Mouse (Mus musculus) stomach, embryonic 14.5 days (tissue): ENCODE data around the gene Hecw2. TPM values are rescaled to one million over a fixed set of nuclear protein-coding genes. Genes with fewer than 3 reads are reported as not detected.

Source experiments
- ATAC-seq: fragments of 200-750 bp; cut with Nextera tagmentation; 2 replicates; pipeline ENCODE4 v1.8.0; 2017; ENCODE audit warnings: low read depth, moderate TSS enrichment; ENCODE audit not compliant: insufficient number of reproducible peaks, insufficient read depth, low FRiP score
- H3K27ac ChIP-seq: fragments of 300-500 bp; sonication (generic); 2 replicates; pipeline ENCODE4 v1.5.1; 2014; ENCODE audit warnings: mild to moderate bottlenecking, low read length, moderate library complexity, mixed read lengths
- H3K27me3 ChIP-seq: fragments of 300-500 bp; sonication (generic); 2 replicates; pipeline ENCODE4 v1.6.1; 2014; ENCODE audit warnings: low read length, control low read depth, mixed read lengths; ENCODE audit not compliant: control insufficient read depth, insufficient read depth
- H3K36me3 ChIP-seq: fragments of 300-500 bp; sonication (generic); 2 replicates; pipeline ENCODE4 v1.6.1; 2014; ENCODE audit warnings: mild to moderate bottlenecking, control low read depth, low read length, moderate library complexity, mixed read lengths; ENCODE audit not compliant: control insufficient read depth, insufficient read depth
- H3K4me1 ChIP-seq: fragments of 300-500 bp; sonication (generic); 2 replicates; pipeline ENCODE4 v1.6.1; 2014; ENCODE audit warnings: low read length, control low read depth, mixed read lengths; ENCODE audit not compliant: control insufficient read depth, insufficient read depth
- H3K4me2 ChIP-seq: fragments of 300-500 bp; sonication (generic); replicated peaks from 2 replicates; pipeline ENCODE4 v1.6.1; 2014; ENCODE audit warnings: low read depth, low read length, control low read depth
- H3K4me3 ChIP-seq: fragments of 300-500 bp; sonication (generic); 2 replicates; pipeline ENCODE4 v1.5.1; 2014; ENCODE audit warnings: low read depth, low read length, control low read depth
- H3K9ac ChIP-seq: fragments of 300-500 bp; sonication (generic); replicated peaks from 2 replicates; pipeline ENCODE4 v1.6.1; 2014; ENCODE audit warnings: low read depth, mild to moderate bottlenecking, control low read depth, low read length, moderate library complexity, mixed read lengths
- H3K9me3 ChIP-seq: fragments of 300-500 bp; sonication (generic); 2 replicates; pipeline ENCODE4 v1.6.1; 2016; ENCODE audit warnings: low read depth, low read length, control low read depth; ENCODE audit not compliant: control insufficient read depth
- whole genome bisulfite sequencing: fragments of 180-500 bp; shearing (Covaris S2); extraction: QIAGEN DNeasy Blood & Tissue Kit; methylation state at CpG from one replicate; pipeline ENCODE4 v1.1.7; 2014; 5-methylcytosine and 5-hydroxymethylcytosine counted together
- polyA plus RNA-seq: library from polyadenylated mRNA; unstranded; fragments of >200 nt; fragmentation: Nextera tagmentation; extraction: Ambion mirVana; gene quantifications from 2 replicates; pipeline ENCODE4 v1.2.1, GENCODE M21; 2014

The Hecw2 gene
- polyA plus RNA-seq, 1 experiment from 2014 or later, result 2.9 TPM

- no peak overlapping the region for H3K4me3 ChIP-seq
- WGBS, result 72% methylated on average over 2 of the region's 2 CpGs
- H3K27me3 ChIP-seq, result no peaks in the 10 kb centered on the region
- H3K4me2 ChIP-seq, result no peak overlapping the region
- no peak overlapping the region for H3K9ac ChIP-seq
- no peaks in the 10 kb centered on the region for H3K9me3 ChIP-seq
- no peak for ATAC-seq
- no peaks in the 10 kb centered on the region for H3K36me3 ChIP-seq
- no peaks in the 10 kb centered on the region for H3K4me1 ChIP-seq
- no peak overlapping the region for H3K27ac ChIP-seq
These were observed 249.2 kb downstream of the Hecw2 start for GRCm38 (mm10) chr1:53945815-53946214.

- no peak overlapping the region for H3K4me2 ChIP-seq
- no peaks in the 10 kb centered on the region for H3K9me3 ChIP-seq
- no peak overlapping the region for H3K9ac ChIP-seq
- no peak for ATAC-seq
- H3K4me1 ChIP-seq, result no peaks in the 10 kb centered on the region
- 78% methylated on average over 8 of the region's 8 CpGs for WGBS
- H3K36me3 ChIP-seq, result no peaks in the 10 kb centered on the region
- H3K27ac ChIP-seq, result no peak overlapping the region
- no peak overlapping the region for H3K4me3 ChIP-seq
- no peaks in the 10 kb centered on the region for H3K27me3 ChIP-seq
These were observed 252.5 kb downstream of the Hecw2 start for GRCm38 (mm10) chr1:53942468-53942867.

GRCm38 (mm10) chr1:53941528-53941927, 253.4 kb downstream of the Hecw2 start:
- Histone ChIP-seq H3K4me2 (no peak overlapping the region), H3K36me3 (no peaks in the 10 kb centered on the region), H3K27me3 (no peaks in the 10 kb centered on the region), H3K4me3 (no peak overlapping the region), H3K9ac (no peak overlapping the region), H3K4me1 (no peaks in the 10 kb centered on the region), H3K27ac (no peak overlapping the region), H3K9me3 (no peaks in the 10 kb centered on the region)
- 62% methylated on average over 3 of the region's 3 CpGs for WGBS
- no peak for ATAC-seq

GRCm38 (mm10) chr1:53940268-53941017, 254.5 kb downstream of the Hecw2 start:
- H3K9me3 ChIP-seq, result no peaks in the 10 kb centered on the region
- no peaks in the 10 kb centered on the region for H3K36me3 ChIP-seq
- WGBS, result 15% methylated on average over 13 of the region's 13 CpGs
- no peak for ATAC-seq
- H3K4me3 ChIP-seq, result no peak overlapping the region
- no peak overlapping the region for H3K27ac ChIP-seq
- H3K4me1 ChIP-seq, result no peaks in the 10 kb centered on the region
- H3K9ac ChIP-seq, result no peak overlapping the region
- no peak overlapping the region for H3K4me2 ChIP-seq
- H3K27me3 ChIP-seq, result no peaks in the 10 kb centered on the region

- no peak overlapping the region for H3K9ac ChIP-seq
- no peak overlapping the region for H3K27ac ChIP-seq
- no peak overlapping the region for H3K4me2 ChIP-seq
- no peak overlapping the region for H3K4me3 ChIP-seq
- no peaks in the 10 kb centered on the region for H3K27me3 ChIP-seq
- no peaks in the 10 kb centered on the region for H3K9me3 ChIP-seq
- no peaks in the 10 kb centered on the region for H3K4me1 ChIP-seq
- 69% methylated on average over 4 of the region's 4 CpGs for WGBS
- no peak for ATAC-seq
- H3K36me3 ChIP-seq, result no peaks in the 10 kb centered on the region
These were observed 255.7 kb downstream of the Hecw2 start for GRCm38 (mm10) chr1:53939291-53939690.

DNA sequence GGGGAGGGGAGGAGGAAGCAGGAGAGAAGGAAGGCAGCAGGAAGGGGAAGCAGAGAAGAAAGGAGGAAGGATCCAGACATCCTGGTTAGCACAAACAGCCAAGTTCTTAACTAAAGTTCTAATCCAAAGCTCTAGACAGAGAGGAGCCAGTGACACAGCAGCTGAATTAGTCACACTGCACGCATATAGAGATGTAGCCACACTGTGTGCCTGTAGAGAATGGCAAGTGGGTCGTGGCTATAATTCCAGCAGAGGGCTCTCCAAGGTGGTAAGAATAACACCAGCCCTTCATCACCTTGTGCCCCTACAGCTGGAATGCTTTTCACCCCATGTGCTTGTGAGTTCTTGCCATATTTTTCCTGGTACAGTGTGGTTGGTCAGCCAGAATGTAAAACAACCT, 261.7 kb downstream of the Hecw2 start:
- no peaks in the 10 kb centered on the region for H3K4me1 ChIP-seq
- no peak overlapping the region for H3K4me3 ChIP-seq
- 65% methylated on average over 2 of the region's 2 CpGs for WGBS
- no peak overlapping the region for H3K4me2 ChIP-seq
- no peaks in the 10 kb centered on the region for H3K36me3 ChIP-seq
- H3K9ac ChIP-seq, result no peak overlapping the region
- H3K27me3 ChIP-seq, result no peaks in the 10 kb centered on the region
- H3K27ac ChIP-seq, result no peak overlapping the region
- ATAC-seq, result no peak
- no peaks in the 10 kb centered on the region for H3K9me3 ChIP-seq

- no peak overlapping the region for H3K9ac ChIP-seq
- H3K27ac ChIP-seq, result no peak overlapping the region
- no peaks in the 10 kb centered on the region for H3K9me3 ChIP-seq
- WGBS, result 27% methylated on average over 3 of the region's 3 CpGs
- no peak overlapping the region for H3K4me2 ChIP-seq
- no peak overlapping the region for H3K4me3 ChIP-seq
- no peaks in the 10 kb centered on the region for H3K36me3 ChIP-seq
- no peak for ATAC-seq
- no peaks in the 10 kb centered on the region for H3K27me3 ChIP-seq
- no peaks in the 10 kb centered on the region for H3K4me1 ChIP-seq
These were observed 263.7 kb downstream of the Hecw2 start for GRCm38 (mm10) chr1:53931314-53931713.

DNA sequence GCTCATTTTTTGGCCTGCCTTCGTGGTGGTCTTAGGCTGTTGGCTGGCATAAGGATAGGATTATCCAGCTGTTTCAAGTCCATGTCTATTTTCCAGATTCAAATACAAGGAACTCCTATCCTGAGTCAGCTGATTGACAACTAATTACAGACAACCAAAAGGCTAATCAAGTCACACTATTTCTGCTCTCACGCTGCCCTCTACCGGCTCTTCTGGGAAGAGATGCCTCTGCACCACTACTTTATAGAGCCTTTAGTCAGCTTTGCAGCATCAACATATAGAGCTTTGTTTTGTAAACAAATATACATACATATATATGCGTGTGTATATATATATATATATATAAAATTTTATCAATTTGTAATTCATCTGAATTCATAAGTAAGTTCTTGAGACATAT, 267.4 kb downstream of the Hecw2 start:
- WGBS, result 26% methylated on average over 4 of the region's 4 CpGs
- no peaks in the 10 kb centered on the region for H3K9me3 ChIP-seq
- H3K4me2 ChIP-seq, result no peak overlapping the region
- ATAC-seq, result no peak
- H3K4me1 ChIP-seq, result no peaks in the 10 kb centered on the region
- no peaks in the 10 kb centered on the region for H3K36me3 ChIP-seq
- H3K27me3 ChIP-seq, result no peaks in the 10 kb centered on the region
- H3K9ac ChIP-seq, result no peak overlapping the region
- no peak overlapping the region for H3K27ac ChIP-seq
- H3K4me3 ChIP-seq, result no peak overlapping the region
